Mouse (Mus musculus) gastrocnemius, postnatal 36 days (tissue): ENCODE measurements around the gene Tectb. TPM values are rescaled to one million over a fixed set of nuclear protein-coding genes. Genes with fewer than 3 reads are reported as not detected.
"Not testable (repeated sequence)": the region's sequence is repeated elsewhere in the genome, so short reads cannot be mapped to it uniquely, and the experiment has no call there.

Experiments used
- DNase-seq, 2 experiments: peaks; one replicate each; pipeline ENCODE4 v3.0.0; 2022
- intact Hi-C: fragments of 180-260 bp; cut with DNase I; formaldehyde crosslinking; loops from one replicate; pipeline ENCODE4 v1.15.1; 2025
- total RNA-seq, 2 experiments: library from RNA; stranded (reverse); gene quantifications; 2 replicates each; pipeline ENCODE4 v1.2.3; 2021

Tectb gene
- total RNA-seq, 2 experiments from 2014 or later, result 0.18 TPM; not detected in 1

DNA sequence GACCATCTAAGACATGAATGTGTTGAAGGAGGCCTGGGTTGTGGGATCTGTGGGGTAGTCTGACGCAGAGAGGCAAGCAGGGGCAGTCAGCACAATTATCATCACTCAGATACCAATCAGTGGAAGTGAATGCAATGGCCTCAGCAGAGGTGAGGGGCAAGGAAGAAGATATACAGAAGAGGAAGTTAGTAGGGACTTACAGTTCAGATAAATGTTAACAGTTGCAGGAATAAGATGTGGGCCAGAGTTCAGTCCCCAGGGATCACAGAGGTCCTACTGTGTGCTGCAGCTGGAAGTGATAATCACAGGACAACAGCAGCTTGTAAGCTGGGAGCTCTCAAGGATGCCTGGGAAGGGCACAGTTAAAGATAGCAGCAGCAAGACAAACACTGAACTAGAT is 16.4 kb upstream of the Tectb start:
- no peak for DNase-seq
- intact Hi-C loops, result no loop called here

- intact Hi-C loops, result no loop called here
- no peak for DNase-seq
These were observed 15.2 kb upstream of the Tectb start for GRCm38 (mm10) chr19:55165183-55165865.

DNA sequence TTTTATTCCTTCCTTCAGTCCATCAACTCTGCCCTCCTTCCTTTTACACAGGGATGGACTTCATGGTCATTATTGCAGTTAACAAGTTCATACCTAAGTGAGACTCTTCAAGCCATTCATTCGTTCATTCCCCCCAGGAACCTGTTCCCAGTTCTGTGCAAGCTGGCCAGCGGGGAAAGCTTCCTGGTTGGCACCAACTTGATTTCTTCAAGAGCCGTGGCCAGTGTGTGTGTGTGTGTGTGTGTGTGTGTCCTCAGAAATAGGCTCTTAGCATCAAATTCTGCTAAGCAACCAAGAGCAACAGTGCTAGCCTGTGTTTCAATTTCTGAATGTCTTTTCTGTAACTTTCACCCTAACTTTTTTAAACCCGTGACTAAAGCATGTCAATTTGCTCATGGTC is 14.6 kb upstream of the Tectb start:
- intact Hi-C loops, result no loop called here
- DNase-seq, result no peak

- no peak for DNase-seq
- intact Hi-C loops, result no loop called here
These were observed 13.8 kb upstream of the Tectb start for GRCm38 (mm10) chr19:55166741-55167140.

- intact Hi-C loops, result no loop called here
- no peak for DNase-seq
These were observed 12.8 kb upstream of the Tectb start for GRCm38 (mm10) chr19:55167741-55168140.

- intact Hi-C loops, result no loop called here
These were observed 12.2 kb upstream of the Tectb start for GRCm38 (mm10) chr19:55168360-55168759.

DNA sequence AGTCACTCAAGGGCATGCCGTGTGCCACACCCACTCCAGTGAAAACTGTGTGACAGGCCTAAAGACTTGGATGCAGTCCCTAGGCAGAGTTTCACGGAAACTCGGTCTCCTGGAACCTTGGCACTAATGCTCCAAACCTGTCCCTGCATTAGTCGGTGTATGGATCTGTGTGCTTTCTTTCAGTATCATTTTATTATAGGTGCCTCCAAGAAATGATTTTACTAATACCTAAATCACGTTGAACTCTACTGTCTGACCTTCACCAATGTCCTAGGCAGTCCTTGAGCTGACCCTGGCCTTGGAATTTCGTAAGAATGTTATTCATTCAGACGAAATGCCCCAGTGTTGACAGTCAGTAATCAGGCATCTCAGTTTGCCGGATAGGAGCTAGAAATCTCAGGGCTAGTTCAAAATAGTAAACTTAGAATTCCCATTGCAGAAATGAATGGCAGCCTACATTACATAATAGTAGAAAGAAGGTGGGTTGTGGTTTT is 11.2 kb upstream of the Tectb start:
- DNase-seq, intact Hi-C loops: not testable (repeated sequence)

More at GRCm38 (mm10) chr19:55168360-55168759, 12.2 kb upstream of the Tectb start:
- no peak for DNase-seq

DNA sequence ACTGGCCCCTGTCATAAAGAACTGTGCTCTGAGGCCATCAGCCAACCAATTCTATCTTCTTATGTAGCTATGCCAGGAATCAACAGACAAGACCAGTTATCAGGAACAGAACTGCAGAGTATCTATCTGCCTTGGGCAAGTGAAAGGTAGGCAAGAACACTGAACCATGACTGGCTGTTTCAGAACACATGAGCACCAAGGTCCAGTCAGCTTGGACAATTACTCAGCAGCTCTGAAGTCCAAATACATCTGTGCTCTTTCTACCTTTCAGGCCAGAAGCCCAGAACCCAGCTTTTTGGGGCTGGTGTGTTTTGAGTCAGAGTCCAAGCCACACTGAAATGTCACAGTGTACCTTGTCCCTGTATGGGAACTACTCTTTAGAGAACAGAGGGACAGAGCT is 10.1 kb upstream of the Tectb start:
- intact Hi-C loops, result no loop called here
- no peak for DNase-seq

DNA sequence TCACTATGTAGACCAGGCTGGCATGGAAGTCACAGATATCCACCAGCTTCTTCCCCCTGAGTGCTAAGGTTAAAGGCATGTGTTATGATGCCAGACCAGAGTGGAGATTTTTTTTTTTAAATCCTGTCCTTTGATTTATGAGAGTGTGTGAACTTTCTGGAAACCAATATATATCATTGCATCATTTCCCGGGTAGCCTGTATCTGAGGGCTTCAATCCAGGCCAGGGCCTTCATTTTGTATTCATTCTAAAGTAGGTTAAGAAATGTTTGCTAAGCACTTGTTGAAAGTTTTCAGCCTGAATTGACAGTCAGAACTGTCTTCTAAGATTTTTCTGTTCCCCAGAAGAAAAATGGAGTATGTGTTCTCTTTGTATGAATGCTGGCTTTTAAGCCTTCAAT is 8.9 kb upstream of the Tectb start:
- intact Hi-C loops, result no loop called here

DNA sequence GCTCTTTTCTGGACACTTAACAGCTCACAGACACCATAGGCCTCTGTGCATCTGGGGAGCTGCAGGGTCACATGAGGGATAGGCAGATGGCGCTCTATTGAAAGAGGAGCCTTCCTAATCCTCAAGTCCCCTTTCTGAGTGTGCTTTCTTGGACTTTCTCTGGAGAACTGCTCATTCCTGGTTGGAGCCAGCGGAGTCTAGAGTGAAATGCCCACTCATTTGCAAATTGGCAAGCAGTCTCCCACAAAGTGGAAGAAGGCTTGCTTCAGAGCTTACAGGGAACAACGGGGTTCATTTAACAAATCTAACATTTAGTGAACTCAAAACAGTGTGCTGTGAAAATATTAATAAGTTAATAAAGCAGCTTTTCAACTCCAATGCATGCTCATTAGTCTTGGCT is 3.4 kb upstream of the Tectb start:
- DNase-seq, result no peak
- intact Hi-C loops, result loop anchor here (2.0 kb wide), 1 partner anchor 52 kb away; no protein-coding TSS in a partner anchor

More for the DNA sequence above, 8.9 kb upstream of the Tectb start:
- DNase-seq, result no peak

- DNase-seq, result no peak
- intact Hi-C loops, result loop anchor here (5.0 kb wide), 1 partner anchor 42 kb away; no protein-coding TSS in a partner anchor
These were observed 3.9 kb downstream of the Tectb start for GRCm38 (mm10) chr19:55184442-55184841.

GRCm38 (mm10) chr19:55185074-55185473 is 4.5 kb downstream of the Tectb start:
- intact Hi-C loops, result no loop called here
- no peak for DNase-seq

GRCm38 (mm10) chr19:55185651-55186050 is 5.1 kb downstream of the Tectb start:
- no peak for DNase-seq
- intact Hi-C loops, result no loop called here

- intact Hi-C loops, result loop anchor here (2.0 to 5.0 kb wide), 2 partner anchors 79 to 93 kb away; no protein-coding TSS in a partner anchor
- peak; percentile 37 to 55 for DNase-seq
These were observed 9.5 kb downstream of the Tectb start for GRCm38 (mm10) chr19:55190065-55190464.

DNA sequence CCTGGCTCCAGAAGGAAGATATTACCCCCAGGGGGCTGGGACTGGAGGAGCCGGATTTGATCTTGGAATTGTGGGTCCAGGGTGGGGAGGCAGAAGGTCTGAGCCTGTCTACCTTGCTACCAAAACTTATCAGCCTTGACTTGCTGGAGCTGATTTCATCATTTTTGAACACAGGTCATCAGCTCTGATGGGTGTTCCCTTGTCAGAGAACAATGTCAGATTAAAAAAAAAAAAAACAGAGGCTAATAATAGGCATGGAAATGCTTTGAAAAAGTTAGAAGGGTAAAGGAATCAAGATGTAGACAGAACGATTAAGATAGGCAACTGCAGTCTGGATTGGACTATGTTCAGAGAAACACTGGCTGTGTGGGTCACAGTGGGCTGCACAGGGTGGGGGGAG is 11.1 kb downstream of the Tectb start:
- intact Hi-C loops, result loop anchor here (2.0 to 5.0 kb wide), 2 partner anchors 81 to 94 kb away; no protein-coding TSS in a partner anchor
- no peak for DNase-seq

- DNase-seq, result no peak
- intact Hi-C loops, result loop anchor here (5.0 kb wide), 1 partner anchor 95 kb away; no protein-coding TSS in a partner anchor
These were observed 11.9 kb downstream of the Tectb start for GRCm38 (mm10) chr19:55192254-55192945.

DNA sequence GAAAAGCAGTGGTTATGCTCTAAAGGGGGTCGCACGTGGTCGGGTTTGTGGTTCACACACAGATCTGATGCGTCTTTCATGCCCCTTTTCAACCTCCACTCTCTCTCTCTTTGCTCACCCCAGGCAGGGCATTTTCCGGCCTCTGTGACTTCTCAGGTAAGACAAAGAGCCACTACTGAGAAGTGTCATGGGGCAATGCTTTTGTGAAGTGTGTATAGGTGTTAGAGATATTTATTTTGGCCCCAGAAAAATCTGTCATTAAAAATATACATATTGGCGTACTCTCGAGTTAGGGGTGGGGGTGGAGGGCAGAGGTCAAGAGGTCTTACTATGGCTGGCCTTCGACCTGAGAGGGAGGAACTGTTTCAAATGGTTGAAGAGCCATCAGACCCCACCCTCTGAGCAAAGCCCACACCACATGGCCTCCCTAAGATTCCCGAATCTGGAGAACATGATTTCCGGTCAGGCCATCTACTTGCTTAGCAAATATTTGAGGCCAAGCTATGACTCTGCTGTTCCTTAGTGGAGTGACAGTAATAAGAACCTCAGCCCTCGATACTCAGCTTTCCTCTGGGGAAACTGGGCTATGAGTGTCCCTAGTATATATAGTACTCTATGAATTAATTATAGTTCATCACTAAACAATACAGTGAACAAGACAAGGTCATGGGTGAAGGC is 13.3 kb downstream of the Tectb start:
- intact Hi-C loops, result loop anchor here (5.0 kb wide), 1 partner anchor 97 kb away; no protein-coding TSS in a partner anchor
- no peak for DNase-seq

- DNase-seq, result no peak
- intact Hi-C loops, result loop anchor here (5.0 kb wide), 1 partner anchor 97 kb away; no protein-coding TSS in a partner anchor
These were observed 14.1 kb downstream of the Tectb start for GRCm38 (mm10) chr19:55194520-55195170.

DNA sequence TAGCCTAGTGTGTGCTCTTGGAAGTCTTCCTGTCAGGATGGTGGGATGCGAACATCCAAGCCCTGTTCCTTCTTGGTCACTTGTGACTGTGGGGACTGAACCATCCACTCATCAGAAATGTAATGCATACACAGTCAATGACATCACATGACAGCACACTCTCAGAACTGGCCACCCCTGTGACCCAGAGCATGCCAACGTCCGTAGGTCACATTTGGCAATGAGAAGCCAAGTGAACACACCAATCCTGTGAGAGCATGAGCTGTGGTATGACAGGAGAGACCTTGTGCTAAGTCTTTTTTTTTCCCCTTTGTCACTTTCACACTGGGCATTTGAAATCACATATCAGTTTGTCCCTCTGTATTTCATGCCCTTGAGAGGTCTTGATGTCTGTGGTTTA is 15.0 kb downstream of the Tectb start:
- no peak for DNase-seq
- intact Hi-C loops, result no loop called here

DNA sequence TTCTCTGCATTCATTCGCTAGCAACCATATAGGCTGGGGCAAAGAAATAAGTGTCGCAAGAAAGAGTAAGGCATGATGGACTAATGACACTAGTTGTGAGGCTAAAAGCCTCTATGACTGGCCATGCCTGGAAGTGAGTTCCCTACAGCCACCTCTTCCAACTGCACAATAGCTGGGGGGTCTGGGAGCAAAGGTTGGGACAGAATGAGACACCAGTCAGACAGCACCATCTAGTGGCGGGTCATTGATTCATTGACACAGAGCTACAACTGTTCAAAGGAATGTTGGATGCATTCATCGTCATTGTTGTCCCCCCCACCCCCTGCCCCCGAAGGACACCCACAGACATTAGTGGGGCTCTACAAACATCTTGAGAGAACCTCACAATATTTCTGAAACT is 17.8 kb downstream of the Tectb start:
- intact Hi-C loops, result no loop called here
- DNase-seq, result peak in 1 of 2 experiments; percentile 15
